1 mouse cellular context compared by ENCODE assay signal in the genomic region with DNA sequence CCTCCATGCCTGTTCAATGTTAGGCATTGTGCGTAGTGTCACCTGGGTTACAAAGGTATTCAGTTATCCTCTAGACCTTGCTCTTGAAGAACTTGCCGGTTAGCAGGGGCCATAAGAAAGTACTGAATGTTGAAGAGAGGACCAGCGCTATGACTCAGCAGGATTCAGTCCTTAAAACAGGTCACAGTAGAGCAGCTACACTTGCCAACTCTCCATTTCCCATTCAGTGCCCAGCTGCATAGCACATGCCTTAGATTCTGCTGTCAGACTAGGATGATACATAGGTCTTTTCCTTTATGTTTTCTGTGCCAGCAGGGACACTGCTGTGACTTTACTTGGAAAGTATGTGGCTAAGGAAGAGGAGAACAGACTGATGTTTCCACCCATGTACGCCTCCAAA.
TF ChIP-seq lines count a peak whose summit lies in the region.

No protein-coding gene starts in this region.

TF ChIP-seq in CH12.LX, 34 proteins besides CTCF, POLR2A, EP300 and RAD21:
- TF ChIP-seq SIN3A (IDR thresholded peaks at IDR 0.05; ENCODE audit: low read length) (no peak), USF1 (IDR thresholded peaks at IDR 0.05; ENCODE audit: low read depth, low read length) (no peak), ZMIZ1 (IDR thresholded peaks at IDR 0.05; ENCODE audit: low read depth, low read length) (no peak), MXI1 (IDR thresholded peaks at IDR 0.05; ENCODE audit: low read depth, low read length) (no peak), CHD2 (IDR thresholded peaks at IDR 0.05; ENCODE audit: low read length) (no peak), TBP (conservative IDR thresholded peaks at IDR 0.05; ENCODE audit: low read depth, low read length) (no peak), ETS1 (conservative IDR thresholded peaks at IDR 0.05; ENCODE audit: low read depth, low read length) (no peak), ELF1 (IDR thresholded peaks at IDR 0.05; ENCODE audit: low read depth, low read length) (no peak), NELFE (IDR thresholded peaks at IDR 0.05; ENCODE audit: low read depth, low read length) (no peak)
